Mouse (Mus musculus): Measurements from ENCODE around the gene Steap3.

The Steap3 gene

GRCm38 (mm10) chr1:120198151-120198550 lies 74.4 kb downstream of the Steap3 start:
- DNase-seq (ENCODE audit: low read depth, low spot score), result no peak

GRCm38 (mm10) chr1:120197189-120197588 lies 75.3 kb downstream of the Steap3 start:
- peak; percentile 25 for DNase-seq (ENCODE audit: low read depth, low spot score)

GRCm38 (mm10) chr1:120196724-120197123 lies 75.8 kb downstream of the Steap3 start:
- no peak for DNase-seq (ENCODE audit: low read depth, low spot score)

- no peak for DNase-seq (ENCODE audit: low read depth, low spot score)
Measured at GRCm38 (mm10) chr1:120195947-120196346, 76.6 kb downstream of the Steap3 start.

GRCm38 (mm10) chr1:120193586-120193985 lies 78.9 kb downstream of the Steap3 start:
- DNase-seq (ENCODE audit: low read depth, low spot score), result no peak

- DNase-seq (ENCODE audit: low read depth, low spot score), result no peak
Measured at GRCm38 (mm10) chr1:120192321-120192720, 80.2 kb downstream of the Steap3 start.

GRCm38 (mm10) chr1:120190946-120191345 lies 81.6 kb downstream of the Steap3 start:
- no peak for DNase-seq (ENCODE audit: low read depth, low spot score)

- DNase-seq (ENCODE audit: low read depth, low spot score), result no peak
Measured at GRCm38 (mm10) chr1:120190300-120190699, 82.2 kb downstream of the Steap3 start.

- DNase-seq (ENCODE audit: low read depth, low spot score), result no peak
Measured at GRCm38 (mm10) chr1:120189206-120189605, 83.3 kb downstream of the Steap3 start.

- no peak for DNase-seq (ENCODE audit: low read depth, low spot score)
Measured at GRCm38 (mm10) chr1:120187059-120187458, 85.4 kb downstream of the Steap3 start.

GRCm38 (mm10) chr1:120186655-120187054 lies 85.8 kb downstream of the Steap3 start:
- DNase-seq (ENCODE audit: low read depth, low spot score), result no peak

GRCm38 (mm10) chr1:120186204-120186603 lies 86.3 kb downstream of the Steap3 start:
- DNase-seq (ENCODE audit: low read depth, low spot score), result no peak

- no peak for DNase-seq (ENCODE audit: low read depth, low spot score)
Measured at GRCm38 (mm10) chr1:120177141-120177540, 95.4 kb downstream of the Steap3 start.

GRCm38 (mm10) chr1:120176313-120176712 lies 96.2 kb downstream of the Steap3 start:
- no peak for DNase-seq (ENCODE audit: low read depth, low spot score)

- no peak for DNase-seq (ENCODE audit: low read depth, low spot score)
Measured at GRCm38 (mm10) chr1:120174991-120175390, 97.5 kb downstream of the Steap3 start.

- peak; percentile 16 for DNase-seq (ENCODE audit: low read depth, low spot score)
Measured at GRCm38 (mm10) chr1:120171819-120172521, 100.5 kb downstream of the Steap3 start.

- DNase-seq (ENCODE audit: low read depth, low spot score), result no peak
Measured at GRCm38 (mm10) chr1:120170307-120170706, 102.2 kb downstream of the Steap3 start.

- no peak for DNase-seq (ENCODE audit: low read depth, low spot score)
Measured at GRCm38 (mm10) chr1:120168674-120169073, 103.8 kb downstream of the Steap3 start.

GRCm38 (mm10) chr1:120168016-120168415 lies 104.5 kb downstream of the Steap3 start:
- DNase-seq (ENCODE audit: low read depth, low spot score), result no peak

GRCm38 (mm10) chr1:120162616-120163015 lies 109.9 kb downstream of the Steap3 start:
- no peak for DNase-seq (ENCODE audit: low read depth, low spot score)

GRCm38 (mm10) chr1:120161502-120161901 lies 111.0 kb downstream of the Steap3 start:
- DNase-seq (ENCODE audit: low read depth, low spot score), result no peak

- no peak for DNase-seq (ENCODE audit: low read depth, low spot score)
Measured at GRCm38 (mm10) chr1:120158474-120159127, 113.9 kb downstream of the Steap3 start.

- DNase-seq (ENCODE audit: low read depth, low spot score), result no peak
Measured at GRCm38 (mm10) chr1:120155325-120155724, 117.2 kb downstream of the Steap3 start.
